Mouse (Mus musculus): ENCODE measurements at regions not wholly inside any gene's neighbourhood (a gene's known extent, or its start where the extent isn't known, plus 50 kb on each side); places are given as distances from the start of the nearest gene placed in this dataset.
A peak's percentile ranks its signal among the peaks of the same experiment; 100 is the strongest.

DNA sequence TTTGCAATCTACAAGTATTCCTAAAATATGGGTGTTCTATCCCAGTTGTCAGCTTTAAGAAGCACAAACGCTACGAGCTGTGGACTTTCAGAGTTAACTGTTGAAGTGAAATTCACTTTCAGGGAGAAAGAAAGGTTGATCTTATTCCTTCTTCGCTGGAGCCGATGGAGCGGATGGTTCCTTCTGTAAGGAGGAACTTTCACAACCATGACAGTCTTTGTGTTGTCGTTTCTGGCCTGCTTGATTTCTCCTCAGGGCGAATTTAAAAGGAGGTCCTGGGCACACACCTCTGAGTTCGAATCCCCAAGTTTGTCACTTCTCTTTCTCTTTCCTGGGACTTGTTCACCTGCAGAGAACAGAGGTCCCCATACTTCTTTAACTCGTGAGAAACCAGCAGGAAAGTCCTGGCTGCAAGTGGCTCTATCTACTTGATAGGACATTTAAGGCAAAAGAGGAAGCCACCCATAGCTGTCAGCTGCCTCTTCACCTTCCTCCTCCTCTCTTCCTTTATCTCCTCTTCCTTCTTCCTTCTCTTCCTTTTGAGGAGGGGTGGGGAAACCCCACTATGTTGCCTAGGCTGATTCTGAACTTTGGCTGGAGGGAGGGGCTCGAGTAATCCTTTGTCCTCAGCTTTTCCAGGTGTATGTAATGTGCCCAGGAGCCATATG, 265.9 kb upstream of the Klf3 start:
- DNase-seq = no peak

DNA sequence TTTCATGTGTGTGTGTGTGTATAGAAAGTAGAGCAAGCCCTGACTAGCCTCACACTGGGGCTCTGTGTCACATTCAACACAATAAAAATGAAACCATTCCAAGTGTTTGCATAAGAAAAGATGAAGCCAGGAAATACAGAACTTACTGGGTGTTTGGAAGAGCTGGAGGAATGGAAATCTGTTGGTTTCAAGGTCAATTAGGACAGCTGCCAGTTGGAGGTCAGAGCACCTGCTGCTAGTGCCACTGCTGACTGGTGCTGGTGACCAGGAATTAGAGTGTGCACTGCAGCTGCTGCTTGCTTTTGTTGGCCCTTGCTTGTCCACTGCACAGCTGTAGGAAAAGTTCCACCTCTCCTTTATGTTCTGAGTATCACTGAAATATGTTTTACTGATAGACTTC, 261.4 kb upstream of the Klf3 start:
- DNase-seq = no peak

DNA sequence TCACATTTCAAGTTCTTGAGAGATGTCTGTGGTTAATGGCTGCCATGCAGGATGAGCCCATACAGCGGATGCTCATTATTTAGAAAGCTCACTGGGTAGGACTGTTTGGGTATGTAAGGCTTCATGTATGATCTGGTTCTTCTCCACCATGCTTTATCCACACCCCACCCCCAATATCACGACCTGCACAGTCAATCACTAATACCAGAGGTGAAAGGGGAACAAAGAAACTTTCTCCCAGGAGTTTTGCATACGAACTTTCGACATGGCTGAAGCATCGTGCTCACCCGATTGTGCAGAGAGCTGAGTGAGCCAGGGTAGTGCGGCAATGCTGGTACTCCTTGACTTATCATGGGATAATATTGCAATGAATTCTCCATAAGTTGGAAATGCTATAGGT, 247.3 kb upstream of the Klf3 start:
- DNase-seq = no peak

DNA sequence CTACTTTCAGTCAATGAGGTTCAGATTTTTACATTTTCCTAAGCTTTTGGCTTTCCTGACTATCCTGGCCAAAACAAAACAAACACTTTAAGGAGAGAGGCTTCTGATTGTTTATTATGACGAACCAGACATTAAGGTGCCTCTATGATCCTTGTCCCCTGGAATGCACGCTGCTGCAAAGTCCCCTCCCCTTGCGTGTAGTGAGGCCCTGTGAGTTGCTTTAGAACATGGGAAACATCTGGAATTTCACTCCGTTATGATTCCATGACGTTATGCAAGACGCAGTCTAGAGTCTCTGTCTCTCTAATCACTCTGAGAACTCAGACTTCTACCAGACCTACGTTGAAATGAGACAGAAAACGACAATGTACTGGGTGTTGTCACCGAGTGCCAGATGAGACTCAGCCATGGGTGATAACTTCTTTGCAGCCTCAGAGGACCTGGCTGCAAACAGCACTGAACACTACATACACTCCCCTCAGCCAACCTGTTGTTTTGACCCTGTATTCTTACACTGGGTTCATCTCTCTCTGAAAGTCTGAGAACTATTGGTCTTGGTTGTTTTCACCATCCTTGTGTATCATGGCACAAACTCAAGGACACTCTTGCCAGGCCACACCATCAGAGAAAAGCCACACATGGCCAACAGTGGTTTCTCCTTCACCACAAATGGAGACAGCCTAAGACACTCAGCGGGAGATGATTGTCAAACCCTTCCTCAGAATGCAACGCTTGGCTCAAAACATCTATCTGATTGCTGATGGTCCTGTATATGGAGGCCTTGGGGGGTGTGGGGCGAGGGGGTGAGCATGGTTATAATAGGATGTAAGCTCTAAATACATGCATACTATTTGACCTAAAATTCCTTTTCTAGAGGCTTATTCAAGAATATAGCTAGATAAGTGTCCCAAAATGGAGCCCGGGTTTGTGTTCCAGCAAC, 236.5 kb upstream of the Klf3 start:
- peak; percentile 4 for DNase-seq

DNA sequence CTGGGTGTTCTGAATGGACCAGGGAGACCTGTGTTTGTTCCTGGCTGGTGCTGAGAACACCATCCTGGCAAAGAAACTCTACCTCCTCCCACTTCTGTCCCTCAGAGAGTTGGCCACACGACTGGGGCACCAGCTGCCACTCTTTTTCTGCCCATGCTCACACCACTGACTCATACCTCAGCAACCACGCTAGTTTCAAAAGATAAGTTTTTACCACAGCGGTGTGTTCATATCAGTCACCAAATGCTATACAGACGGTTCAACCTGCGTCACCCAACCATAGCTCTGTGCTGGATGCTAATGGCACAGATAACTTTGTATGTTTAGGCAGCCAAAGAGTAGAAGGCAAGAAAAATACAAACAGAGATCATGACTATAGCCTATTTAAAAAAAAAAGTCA, 235.4 kb upstream of the Klf3 start:
- no peak for DNase-seq

DNA sequence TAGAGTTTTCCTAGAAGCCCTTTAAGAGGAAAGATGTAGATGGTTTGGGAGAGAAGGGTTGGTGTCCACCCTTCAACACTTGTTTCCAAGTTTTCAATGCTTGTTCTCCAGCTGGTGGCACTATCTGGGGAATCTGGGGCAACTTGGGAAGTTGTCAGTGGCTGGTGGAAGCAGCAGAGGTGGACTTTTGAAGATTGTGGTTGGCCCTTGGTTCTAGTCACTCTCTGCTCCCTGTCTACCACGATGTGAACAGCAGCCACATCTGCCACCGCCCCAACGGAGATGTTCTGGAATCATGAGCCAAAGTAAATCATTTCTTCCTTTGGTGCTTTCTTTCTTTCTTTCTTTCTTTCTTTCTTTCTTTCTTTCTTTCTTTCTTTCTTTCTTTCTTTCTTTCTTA, 234.9 kb upstream of the Klf3 start:
- DNase-seq = peak; percentile 4

DNA sequence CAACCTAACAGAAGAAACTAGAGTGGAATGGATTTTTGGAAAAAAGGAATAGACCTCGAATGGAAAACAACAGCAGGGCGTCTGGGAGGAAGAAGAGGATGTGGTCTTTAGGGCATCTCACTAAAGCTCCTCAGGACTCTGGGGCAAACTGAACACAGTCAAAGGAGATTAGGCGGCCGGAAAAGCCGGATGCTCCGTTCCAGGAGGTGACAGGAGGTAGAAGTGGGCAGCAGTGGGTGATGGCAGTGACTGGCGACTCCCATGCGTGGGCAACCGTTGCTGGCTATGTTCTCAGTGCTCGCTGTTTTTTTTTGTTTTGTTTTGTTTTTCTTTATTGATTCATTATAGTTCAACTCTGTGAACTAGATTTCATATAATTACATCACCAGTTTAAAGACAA, 228.8 kb upstream of the Klf3 start:
- no peak for DNase-seq

DNA sequence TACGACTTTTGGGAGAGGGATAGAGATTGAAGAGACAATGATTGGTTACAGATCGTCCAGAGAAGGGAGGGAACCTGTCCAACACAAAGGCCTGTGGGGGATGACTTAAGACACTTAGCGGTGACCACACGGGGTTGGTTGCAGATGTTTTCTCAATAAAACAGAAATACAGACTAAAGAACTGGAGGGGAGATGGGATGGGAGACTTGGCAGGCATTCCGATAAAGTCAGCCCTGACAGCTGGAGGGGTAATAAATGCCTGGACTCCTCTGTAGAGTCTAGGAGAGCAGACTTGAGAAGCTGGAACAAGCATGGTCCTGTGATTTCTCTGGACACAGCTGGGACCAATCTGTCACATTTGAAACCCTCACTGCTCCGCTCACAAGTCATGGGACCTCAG, 227.3 kb upstream of the Klf3 start:
- no peak for DNase-seq

DNA sequence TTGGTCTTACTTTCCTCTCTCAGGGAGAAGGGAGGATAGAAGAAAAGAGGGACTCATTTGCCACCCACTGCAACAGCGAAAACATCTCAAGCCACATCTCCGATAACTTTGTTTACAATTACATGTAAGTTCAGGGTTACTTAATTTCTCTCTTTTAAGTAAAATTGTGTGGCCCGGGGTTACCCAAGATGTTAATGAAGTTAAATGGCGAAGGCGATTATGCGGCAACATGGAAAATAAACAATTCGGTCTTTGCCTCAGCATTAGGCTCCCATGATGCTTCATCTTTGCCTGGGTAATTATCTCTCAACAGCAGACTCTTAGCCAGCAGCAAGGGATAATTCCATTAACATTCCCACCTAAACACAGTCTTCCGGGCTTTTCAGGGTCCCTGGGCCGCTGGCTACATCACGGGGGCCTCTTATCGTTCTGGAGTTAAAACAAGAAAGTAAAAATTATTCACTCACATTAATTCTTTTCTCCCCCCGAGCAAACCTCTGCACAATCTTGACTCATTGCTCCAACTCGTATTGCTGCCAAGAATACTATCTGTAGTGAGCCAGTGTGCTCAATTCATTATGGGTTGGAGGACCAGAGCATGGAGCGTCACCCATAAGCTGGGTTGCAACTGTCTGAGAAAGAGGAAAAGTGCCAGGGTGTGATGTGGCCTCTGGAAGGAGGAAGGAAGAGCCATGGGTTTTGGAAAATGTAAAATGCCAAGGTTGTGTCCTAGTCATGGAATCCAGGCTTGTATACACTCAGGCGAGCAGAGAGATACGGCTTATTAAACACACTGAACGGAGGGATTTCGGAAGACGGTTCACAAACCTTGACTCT, 226.5 kb upstream of the Klf3 start:
- no peak for DNase-seq

DNA sequence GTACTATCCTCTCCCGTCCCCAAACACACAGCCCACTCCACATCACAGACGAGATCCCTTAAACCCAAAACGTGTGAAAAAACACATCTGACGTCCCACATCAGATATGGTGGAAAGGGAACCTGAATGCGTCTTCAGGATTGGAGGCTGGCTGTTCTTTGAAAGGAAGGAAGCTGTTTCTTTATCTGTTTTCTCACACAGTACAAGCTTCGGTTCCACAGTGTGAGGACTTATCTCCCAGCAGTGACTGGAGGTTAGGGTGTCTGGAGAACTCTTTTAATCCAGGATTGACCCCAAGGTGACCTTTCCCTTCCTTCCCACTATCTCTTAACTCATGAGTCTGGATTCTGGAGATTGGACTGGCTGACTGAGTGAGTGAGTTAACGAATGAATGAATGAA, 225.8 kb upstream of the Klf3 start:
- no peak for DNase-seq

DNA sequence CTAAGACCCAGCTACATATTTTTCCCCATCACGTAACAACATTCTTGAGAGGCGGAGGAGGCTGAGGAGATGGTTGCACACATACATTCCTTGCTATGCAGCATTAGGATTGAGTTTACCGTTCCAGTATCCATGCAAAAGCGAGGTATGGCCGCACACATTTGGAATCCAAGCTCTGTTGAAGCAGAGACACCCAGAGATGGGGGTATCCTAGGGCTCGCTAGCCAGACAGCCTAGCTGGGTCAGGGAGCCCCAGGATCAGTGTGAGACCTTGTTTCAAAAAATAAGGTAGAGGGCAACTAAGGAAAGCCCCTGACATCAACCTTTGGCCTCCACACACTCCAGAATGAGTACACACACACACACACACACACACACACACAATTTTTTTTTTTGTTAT, 224.7 kb upstream of the Klf3 start:
- DNase-seq = no peak

DNA sequence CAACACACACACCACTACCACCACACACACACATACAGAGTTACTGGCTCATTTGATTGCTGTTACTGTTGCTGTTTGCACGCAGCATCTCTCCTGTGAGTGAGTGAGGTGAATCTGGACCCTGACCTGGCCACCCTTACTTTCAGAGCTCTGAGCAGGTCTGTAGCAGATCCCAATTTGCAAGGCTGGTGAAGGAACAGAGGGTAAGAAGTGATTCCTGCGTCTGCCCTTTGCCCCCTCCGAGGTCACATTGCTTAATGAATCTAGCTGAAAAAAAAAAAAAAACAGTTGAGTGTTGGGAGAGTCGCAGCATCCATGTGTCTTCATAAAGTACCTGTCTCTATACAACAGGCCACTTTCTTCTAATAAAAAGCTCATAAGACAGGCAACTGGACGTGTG, 224.1 kb upstream of the Klf3 start:
- no peak for DNase-seq

DNA sequence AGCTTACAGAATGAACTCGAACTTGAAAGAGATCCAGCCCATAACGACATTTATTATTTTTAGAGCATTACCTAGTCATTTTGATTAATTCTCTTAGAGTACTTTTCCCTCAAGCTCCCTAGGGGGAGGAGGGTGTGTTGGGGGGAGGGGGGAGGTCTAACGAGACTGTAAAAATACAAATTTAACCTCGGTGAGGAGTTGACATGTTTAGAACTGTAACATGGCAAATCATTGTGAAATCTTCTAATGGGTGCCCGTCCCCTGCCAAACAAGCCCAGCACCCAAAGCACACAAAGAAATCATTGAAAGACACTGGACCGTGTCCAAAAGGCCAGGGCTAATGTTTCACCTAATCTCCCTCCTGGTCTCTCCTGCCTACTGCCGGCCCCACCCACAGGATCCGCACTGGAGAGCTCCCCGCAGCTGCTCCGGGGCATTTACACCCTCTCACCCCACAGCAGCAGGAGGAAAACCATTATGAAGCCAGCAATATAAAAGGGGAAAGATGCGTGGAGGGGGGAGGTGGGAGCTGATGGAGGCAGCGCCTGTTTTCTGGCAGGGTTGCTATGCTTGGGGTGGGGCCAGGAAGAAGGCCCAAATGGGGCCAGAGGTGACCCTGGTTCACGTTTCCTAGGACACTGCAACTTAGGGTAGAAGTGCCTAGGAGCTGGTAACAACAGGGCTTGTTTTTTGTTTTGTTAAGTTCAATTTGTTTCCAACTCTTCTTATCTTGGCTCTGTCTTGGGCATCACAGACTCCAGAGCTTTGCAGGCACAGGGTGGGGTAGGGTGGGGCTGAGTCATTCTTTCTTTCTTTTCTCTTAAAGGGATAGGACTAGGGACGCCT, 223.5 kb upstream of the Klf3 start:
- DNase-seq = peak; percentile 20

DNA sequence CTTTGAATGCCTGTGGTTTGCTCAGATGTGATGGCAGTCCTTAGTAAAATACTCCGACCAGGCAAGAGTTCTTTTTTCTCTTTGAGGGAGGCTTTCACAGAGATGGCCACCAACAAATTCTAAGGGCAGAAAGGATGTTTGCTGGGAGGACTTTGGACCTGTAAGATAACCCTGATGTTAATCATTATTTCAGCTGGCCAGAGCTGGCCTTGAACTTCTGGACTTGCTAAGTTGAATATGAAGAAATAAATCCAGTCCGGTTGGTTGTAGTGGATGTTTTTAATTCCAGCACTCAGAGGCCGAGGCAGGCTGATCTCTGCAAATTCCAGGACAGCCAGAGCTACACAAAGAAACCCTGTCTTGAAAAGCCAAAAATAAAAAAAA, 222.9 kb upstream of the Klf3 start:
- no peak for DNase-seq

DNA sequence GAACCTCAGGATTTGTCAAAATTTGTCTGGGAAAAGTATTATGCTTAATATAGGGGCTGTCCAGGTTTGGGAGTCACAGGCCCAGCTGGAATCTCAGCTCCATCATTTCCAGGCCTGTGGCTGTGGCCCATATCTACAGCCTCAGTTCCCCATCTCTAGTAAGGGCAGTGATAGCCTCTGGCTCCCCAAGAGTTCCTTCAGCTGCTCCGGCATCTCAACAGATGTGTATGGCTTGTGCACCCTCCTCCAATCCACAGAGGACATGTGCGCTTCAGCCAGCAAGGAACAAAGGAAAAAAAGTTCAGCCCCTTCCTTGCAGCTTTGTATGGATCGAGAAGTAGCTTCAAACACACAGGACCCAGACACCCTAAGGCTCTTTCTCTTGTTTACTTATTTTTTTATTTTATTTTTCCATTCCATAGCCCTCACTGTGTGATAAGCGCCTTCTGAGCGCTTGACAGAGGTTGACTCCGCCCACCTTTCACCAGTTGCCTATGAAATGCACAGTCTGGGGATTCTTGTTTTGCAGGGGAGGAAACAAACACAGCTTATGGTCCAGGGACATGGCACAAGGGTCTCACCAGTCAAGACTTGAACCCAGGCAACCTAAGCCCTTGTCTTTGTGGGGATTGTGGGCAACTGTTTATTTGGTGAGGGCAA, 222.3 kb upstream of the Klf3 start:
- DNase-seq = peak; percentile 26

DNA sequence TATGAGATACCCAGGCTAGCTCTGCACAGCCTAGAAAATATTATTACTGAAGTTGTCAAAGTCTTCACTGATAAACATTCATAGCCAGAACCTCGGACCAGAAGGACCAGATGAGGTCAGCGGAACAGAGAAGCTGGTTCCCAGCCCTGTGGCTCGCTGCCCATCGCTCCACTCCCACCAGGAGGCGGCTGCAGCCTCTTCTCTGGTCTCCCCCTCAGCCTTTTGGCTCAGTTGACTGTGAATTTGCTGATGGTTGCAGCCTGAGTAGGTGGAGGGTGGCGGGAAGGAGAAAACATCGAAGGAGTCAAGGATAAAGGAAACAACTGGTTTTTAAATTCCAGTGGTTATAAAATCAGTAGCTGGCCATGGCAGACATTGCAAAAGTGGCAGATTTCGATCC, 221.7 kb upstream of the Klf3 start:
- no peak for DNase-seq

DNA sequence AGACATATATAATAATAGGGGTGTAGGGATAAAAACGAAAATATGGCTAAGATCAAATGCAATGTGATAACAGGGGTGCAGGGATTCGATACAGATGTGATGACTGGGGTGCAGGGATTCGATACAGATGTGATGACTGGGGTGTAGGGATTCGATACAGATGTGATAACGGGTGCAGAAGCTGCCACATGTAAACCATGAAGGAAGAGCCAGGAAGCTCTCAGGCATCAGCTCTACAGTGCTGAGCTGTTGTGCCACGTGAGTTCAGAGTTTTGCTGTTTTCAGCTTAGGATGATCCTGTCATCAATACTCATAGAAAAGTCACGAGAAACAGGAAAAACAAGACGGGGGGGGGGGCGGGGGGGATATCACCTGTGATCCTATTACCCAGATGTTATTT, 221.2 kb upstream of the Klf3 start:
- no peak for DNase-seq

DNA sequence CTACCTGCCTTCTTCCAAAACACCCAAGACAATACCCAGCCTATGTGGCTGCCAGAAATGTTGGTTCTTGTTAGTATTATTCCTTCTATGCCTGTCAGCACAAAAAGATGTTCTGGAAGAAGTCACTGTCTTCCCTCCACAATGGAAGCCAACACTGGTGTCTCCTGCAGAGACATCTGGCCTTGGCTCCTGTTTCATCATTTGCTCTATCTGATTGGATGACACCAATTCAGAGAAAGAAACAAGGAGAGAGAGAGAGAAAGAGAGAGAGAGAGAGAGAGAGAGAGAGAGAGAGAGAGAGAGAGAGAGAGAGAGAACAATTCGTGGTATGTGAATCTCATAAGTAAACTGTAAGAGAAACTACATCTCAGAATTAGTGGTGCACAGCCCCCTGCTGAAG, 218.9 kb upstream of the Klf3 start:
- DNase-seq = no peak

DNA sequence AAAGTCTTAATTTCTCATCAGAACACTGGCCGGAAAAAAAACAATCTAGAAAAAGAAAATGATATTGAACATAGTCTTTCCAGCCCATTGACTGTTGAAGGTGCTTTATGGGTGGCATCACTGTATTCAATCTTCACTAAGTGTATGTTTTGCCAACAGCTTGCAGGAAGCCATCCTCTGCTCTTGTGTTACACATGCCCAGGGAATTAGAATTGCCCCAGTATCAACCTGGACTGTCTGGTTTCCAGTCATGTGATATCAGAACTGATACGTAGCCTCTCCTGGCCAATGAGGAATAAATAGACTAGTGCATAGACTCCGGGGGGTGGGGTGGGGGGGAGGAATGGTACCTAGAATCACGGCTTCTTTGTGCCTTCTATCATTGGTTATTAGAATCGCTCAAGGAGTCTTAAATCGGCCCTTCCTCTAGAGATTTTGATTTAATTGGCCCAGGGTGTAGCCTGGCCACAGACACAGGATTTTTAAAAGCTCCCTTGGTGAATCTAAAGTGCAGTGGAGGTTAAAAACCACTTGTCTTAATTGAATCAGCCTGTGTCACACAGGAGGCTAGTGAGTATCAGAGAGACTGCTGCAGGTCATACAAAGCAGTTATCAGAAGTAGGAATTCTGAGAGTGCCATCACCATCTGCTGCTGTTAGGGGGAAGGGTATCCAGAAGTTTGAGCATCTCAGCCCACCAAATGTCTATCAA, 218.0 kb upstream of the Klf3 start:
- no peak for DNase-seq

DNA sequence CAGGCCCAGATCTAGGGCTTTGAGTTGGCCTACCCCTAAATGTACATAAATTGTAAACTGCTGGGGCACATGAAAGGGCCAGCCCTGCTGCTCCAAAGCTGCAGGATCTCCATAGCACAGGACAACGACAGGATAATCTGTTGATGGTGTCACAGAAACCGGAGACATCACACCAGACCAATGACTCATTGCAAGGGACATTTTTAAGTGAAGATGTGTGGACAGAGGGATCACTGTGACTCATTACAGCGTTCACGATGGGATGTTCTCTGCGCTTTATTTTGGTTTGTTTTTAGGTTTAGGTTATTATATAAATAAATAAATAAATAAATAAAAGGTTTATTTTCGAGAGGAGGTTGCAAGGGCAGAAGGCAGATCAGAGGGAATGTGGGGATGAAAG, 216.9 kb upstream of the Klf3 start:
- DNase-seq = no peak

DNA sequence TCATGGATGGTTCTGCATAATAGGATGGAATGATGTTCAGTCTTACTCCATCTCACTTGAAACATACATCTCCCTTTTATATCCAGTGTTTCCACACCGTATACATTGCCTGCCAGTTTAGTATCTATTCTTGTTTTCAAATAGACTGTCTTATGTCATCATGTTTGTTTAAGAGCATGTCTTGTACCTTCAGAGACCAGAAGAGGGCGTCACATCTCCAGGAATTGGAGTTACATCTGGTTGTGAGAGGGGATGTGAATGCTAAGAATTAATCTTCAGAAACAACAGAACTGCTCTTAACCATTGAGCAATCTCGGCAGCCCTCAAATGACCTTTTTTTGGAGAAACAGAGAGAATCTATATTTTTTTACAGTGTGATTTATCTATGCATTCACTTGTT, 216.3 kb upstream of the Klf3 start:
- DNase-seq = no peak

Data from thymus, postnatal 4 days (tissue).